Mouse (Mus musculus) left cerebral cortex, adult 11 months (tissue): ENCODE measurements around the gene Plcd3.

Source experiments
- DNase-seq: peaks from one replicate; pipeline ENCODE4 v3.0.0; 2022; ENCODE audit warnings: low spot score

The Plcd3 gene

DNA sequence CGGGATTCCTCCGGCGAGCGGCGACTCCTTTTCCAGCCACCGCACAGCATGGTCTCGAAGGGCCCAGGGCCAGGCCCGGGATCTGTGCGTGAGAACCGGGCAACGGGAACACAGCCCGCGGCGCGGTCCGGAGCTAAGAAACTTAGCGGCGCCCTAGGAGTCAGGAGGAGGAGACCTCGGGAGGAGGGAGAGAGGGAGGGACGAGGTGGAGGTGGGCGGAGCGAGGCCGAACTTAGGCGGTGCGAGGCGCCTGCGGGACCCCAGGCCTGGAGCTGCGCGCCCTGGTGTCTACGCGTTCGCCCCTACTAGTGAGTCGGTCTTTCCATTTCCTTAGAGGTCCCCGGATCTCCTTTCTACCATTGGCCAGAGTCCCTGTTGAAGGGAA is at the start of gene Plcd3, which contains the start of gene Acbd4:
Gene Plcd3 (minus strand): TSS at position 178 of the 385 bp plus-strand sequence.
Gene Acbd4 (plus strand): TSS at position 202 of the 385 bp plus-strand sequence.
- no peak for DNase-seq

- DNase-seq, result no peak
Measured at GRCm38 (mm10) chr11:103149771-103150170, 48.3 kb upstream of the Plcd3 start.

GRCm38 (mm10) chr11:103147766-103148165 is 46.3 kb upstream of the Plcd3 start:
- DNase-seq, result no peak

GRCm38 (mm10) chr11:103146386-103146785 is 44.9 kb upstream of the Plcd3 start:
- no peak for DNase-seq

DNA sequence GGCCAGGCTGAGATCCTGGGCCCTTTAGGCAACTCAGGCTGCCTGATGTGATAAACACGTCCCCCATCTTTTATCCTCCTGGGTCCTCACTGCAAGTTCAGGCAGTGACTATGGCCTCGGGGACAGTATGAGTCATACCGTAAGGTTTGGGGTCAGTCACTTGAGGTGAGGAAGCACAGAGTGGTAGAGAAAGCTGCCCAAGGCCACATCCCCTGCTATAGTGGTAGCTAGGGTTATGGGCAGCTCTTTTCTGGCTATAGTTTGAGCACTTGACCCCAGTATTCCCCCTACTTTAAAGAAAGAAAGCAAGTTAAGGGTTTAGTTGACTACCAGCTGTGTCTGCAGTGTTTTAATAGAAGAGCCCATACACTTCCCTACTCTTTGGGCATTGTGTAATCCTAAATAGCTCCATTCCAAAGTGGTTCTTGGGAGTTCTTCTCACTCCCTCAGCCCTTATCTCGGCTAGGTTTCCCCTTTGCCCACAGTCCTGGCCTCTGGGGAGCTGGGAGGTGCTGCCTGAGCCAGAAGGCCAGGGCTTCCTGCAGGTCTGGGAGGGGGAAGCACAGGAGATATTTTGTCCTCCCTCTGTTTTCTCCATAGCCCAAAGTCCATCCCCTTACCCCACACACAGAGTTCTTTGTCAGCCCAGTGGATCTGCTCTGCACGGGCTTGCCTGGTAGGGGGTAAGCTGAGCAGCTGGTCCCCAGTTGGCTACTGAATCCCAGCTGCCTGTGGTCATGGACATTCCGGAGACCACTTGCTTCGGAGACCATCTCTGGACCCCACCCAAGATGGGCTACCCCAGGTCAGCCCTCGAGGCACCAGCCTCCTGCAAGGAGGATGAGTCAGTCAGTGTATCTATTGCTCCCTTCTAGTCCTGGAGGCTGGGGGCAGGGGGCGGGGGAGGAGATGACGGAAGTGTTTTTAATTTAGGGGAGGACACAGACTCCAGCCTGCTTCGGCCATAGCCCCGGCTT is 43.1 kb upstream of the Plcd3 start:
- DNase-seq, result no peak

GRCm38 (mm10) chr11:103142441-103143182 is 41.2 kb upstream of the Plcd3 start:
- DNase-seq, result peak; percentile 89

DNA sequence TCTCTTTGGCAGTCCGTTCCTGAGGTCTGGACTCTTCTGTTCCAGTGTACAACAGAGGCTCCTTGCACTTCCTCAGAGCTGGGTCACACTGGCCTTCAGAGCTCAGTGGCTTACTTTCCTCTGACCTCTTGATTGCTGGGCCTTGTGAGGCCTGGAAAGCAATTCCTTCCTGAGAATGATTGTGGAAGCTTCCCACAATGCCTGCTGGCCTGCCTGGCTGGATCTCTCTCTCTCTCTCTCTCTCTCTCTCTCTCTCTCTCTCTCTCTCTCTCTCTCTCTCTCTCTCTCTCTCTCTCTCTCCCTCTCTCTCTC is 40.4 kb upstream of the Plcd3 start:
- DNase-seq, result no peak

GRCm38 (mm10) chr11:103141101-103141943 is 39.9 kb upstream of the Plcd3 start:
- no peak for DNase-seq

GRCm38 (mm10) chr11:103140763-103141100 is 39.3 kb upstream of the Plcd3 start:
- DNase-seq, result no peak

- DNase-seq, result no peak
Measured at GRCm38 (mm10) chr11:103139951-103140762, 38.7 kb upstream of the Plcd3 start.

- DNase-seq, result no peak
Measured at GRCm38 (mm10) chr11:103136039-103136577, 34.6 kb upstream of the Plcd3 start.

- DNase-seq, result no peak
Measured at GRCm38 (mm10) chr11:103134221-103134620, 32.8 kb upstream of the Plcd3 start.

- no peak for DNase-seq
Measured at GRCm38 (mm10) chr11:103133456-103134185, 32.2 kb upstream of the Plcd3 start.

- DNase-seq, result peak; percentile 99
Measured at GRCm38 (mm10) chr11:103132576-103133455, 31.4 kb upstream of the Plcd3 start.

DNA sequence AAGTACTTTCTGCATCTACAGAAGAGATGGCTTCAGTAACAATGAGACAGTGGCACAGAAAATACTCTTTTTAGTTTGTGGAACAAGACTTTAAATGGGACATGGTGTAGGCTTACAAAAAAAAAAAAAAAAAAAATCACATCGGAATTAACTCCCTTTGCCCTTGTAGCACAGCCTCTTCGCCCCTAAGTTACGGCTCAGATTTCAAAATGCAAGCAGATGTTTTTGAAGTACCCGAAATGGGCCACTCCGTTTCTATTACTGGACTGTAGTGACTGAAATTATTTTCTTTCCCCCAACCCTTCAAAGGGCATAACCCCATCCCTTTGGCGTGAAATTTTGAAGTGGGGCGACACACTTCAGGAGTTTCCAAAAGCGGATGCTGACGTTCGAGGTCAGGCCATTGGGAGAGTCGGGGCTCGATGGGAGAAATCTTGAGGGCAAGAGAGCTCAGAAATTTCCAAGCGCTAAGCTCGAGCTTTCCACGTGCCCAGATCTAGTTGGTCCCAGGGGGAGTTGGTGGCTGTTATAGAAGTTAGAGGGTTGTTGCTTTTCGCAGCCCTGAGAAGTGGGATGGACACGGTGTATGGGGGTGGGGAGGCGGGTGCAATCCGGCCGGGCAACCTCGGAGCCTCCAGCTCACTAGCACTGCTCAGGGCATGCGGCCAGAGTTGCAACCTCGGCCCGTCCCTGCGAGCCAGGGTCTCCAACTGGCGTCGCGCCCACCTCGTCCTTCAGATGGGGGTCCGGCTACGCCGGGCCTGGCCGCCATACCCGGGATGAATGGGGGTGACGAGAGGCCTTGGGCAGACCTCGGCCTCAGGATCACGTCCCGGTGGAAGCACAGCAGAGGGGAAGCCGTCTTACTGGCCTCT is 30.5 kb upstream of the Plcd3 start, which contains the start of gene Hexim2:
Gene Hexim2 (plus strand): TSS at position 729 of the 875 bp plus-strand sequence.
- DNase-seq, result no peak

DNA sequence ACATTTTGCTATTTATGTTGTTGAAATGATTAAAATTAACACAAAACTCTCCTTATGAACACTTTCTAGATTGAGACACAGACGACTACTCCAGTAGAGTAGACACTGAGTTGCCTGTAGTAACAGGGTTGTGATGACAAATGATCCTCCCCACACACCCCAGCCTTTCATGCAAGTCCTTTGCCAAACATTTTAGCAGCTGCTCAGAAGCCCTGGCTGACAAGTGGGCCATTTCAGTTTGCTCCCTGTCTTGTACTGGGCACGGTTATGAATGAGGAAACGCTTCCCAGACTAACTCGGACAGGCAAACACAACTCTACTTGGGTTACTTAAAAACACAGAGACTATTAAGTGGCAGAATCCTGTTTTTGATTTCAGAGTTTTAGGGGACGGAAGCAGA is 18.9 kb upstream of the Plcd3 start:
- no peak for DNase-seq

GRCm38 (mm10) chr11:103119609-103120008 is 18.2 kb upstream of the Plcd3 start:
- no peak for DNase-seq

DNA sequence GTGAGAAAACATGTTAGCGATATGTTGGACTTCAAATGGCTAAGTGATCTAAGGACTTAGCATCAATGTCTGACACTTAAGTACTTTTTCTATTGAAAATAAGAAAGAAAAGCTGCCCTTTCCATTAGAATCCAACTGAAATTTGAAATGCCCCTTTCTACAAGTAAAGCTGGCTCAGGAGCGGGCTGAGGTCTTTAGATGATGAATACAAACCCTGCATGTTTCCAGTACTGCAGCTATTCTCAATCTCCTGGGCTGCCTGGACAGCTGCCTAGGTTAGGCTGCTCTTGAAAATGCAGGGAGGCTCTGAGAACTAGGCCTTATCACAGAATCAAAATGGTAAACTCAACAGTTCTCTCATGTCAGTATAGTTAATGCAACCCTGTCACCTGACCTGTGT is 17.4 kb upstream of the Plcd3 start:
- DNase-seq, result no peak
